Mouse (Mus musculus): ENCODE data around the gene Gm6356.
"Not testable (repeated sequence)": the region's sequence is repeated elsewhere in the genome, so short reads cannot be mapped to it uniquely, and the experiment has no call there.

Gene Gm6356

GRCm38 (mm10) chr14:6973718-6974117 is at the start of gene Gm6356:
TSS of gene Gm6356 (minus strand) at chr14:6973818.
- DNase-seq (ENCODE audit: low read depth, low spot score): not testable (repeated sequence)

All from forelimb bud, embryonic 11.5 days (tissue).